Mouse (Mus musculus): ENCODE data around the gene Prmt3.

The Prmt3 gene

GRCm38 (mm10) chr7:49797171-49797570 lies 19.0 kb downstream of the Prmt3 start:
- DNase-seq (ENCODE audit: low spot score in 2 of 2): no peak

- DNase-seq (ENCODE audit: low spot score in 2 of 2): peak in 1 of 2 experiments; percentile 28
Measured at GRCm38 (mm10) chr7:49803511-49803910, 25.4 kb downstream of the Prmt3 start.

- peak in 1 of 2 experiments; percentile 25 for DNase-seq (ENCODE audit: low spot score in 2 of 2)
Measured at GRCm38 (mm10) chr7:49804638-49805165, 26.6 kb downstream of the Prmt3 start.

- no peak for DNase-seq (ENCODE audit: low spot score in 2 of 2)
Measured at GRCm38 (mm10) chr7:49805618-49806017, 27.5 kb downstream of the Prmt3 start.

GRCm38 (mm10) chr7:49807093-49807682 lies 29.0 kb downstream of the Prmt3 start:
- DNase-seq (ENCODE audit: low spot score in 2 of 2): no peak

- no peak for DNase-seq (ENCODE audit: low spot score in 2 of 2)
Measured at GRCm38 (mm10) chr7:49807846-49808622, 29.9 kb downstream of the Prmt3 start.

- DNase-seq (ENCODE audit: low spot score in 2 of 2): no peak
Measured at GRCm38 (mm10) chr7:49809100-49809499, 31.0 kb downstream of the Prmt3 start.

- no peak for DNase-seq (ENCODE audit: low spot score in 2 of 2)
Measured at GRCm38 (mm10) chr7:49809562-49809961, 31.4 kb downstream of the Prmt3 start.

GRCm38 (mm10) chr7:49811346-49811745 lies 33.2 kb downstream of the Prmt3 start:
- no peak for DNase-seq (ENCODE audit: low spot score in 2 of 2)

- no peak for DNase-seq (ENCODE audit: low spot score in 2 of 2)
Measured at GRCm38 (mm10) chr7:49819393-49819792, 41.2 kb downstream of the Prmt3 start.

- no peak for DNase-seq (ENCODE audit: low spot score in 2 of 2)
Measured at GRCm38 (mm10) chr7:49821370-49821769, 43.2 kb downstream of the Prmt3 start.

- no peak for DNase-seq (ENCODE audit: low spot score in 2 of 2)
Measured at GRCm38 (mm10) chr7:49822028-49822427, 43.9 kb downstream of the Prmt3 start.

- DNase-seq (ENCODE audit: low spot score in 2 of 2): no peak
Measured at GRCm38 (mm10) chr7:49823595-49823994, 45.4 kb downstream of the Prmt3 start.

GRCm38 (mm10) chr7:49824043-49824442 lies 45.9 kb downstream of the Prmt3 start:
- no peak for DNase-seq (ENCODE audit: low spot score in 2 of 2)

- no peak for DNase-seq (ENCODE audit: low spot score in 2 of 2)
Measured at GRCm38 (mm10) chr7:49824581-49824980, 46.4 kb downstream of the Prmt3 start.

- DNase-seq (ENCODE audit: low spot score in 2 of 2): no peak
Measured at GRCm38 (mm10) chr7:49825492-49825891, 47.3 kb downstream of the Prmt3 start.

GRCm38 (mm10) chr7:49827920-49828319 lies 49.8 kb downstream of the Prmt3 start:
- no peak for DNase-seq (ENCODE audit: low spot score in 2 of 2)

GRCm38 (mm10) chr7:49842366-49843282 lies 64.5 kb downstream of the Prmt3 start:
- DNase-seq (ENCODE audit: low spot score in 2 of 2): no peak

- no peak for DNase-seq (ENCODE audit: low spot score in 2 of 2)
Measured at GRCm38 (mm10) chr7:49843304-49843933, 65.3 kb downstream of the Prmt3 start.

GRCm38 (mm10) chr7:49847939-49848338 lies 69.8 kb downstream of the Prmt3 start:
- DNase-seq (ENCODE audit: low spot score in 2 of 2): no peak

GRCm38 (mm10) chr7:49853342-49854181 lies 75.4 kb downstream of the Prmt3 start:
- DNase-seq (ENCODE audit: low spot score in 2 of 2): no peak

Measured in urinary bladder, postnatal 4 days (tissue).